Mouse (Mus musculus) CD4-positive helper T cell, adult 2 months (primary cell): ENCODE measurements around the gene Olfr30.
"Not testable (repeated sequence)": the region's sequence is repeated elsewhere in the genome, so short reads cannot be mapped to it uniquely, and the experiment has no call there.

Source experiments
- DNase-seq: peaks from one replicate; pipeline ENCODE4 v3.0.0-alpha.2; 2012; ENCODE audit warnings: low read depth, missing footprints, low spot score

Olfr30 gene

DNA sequence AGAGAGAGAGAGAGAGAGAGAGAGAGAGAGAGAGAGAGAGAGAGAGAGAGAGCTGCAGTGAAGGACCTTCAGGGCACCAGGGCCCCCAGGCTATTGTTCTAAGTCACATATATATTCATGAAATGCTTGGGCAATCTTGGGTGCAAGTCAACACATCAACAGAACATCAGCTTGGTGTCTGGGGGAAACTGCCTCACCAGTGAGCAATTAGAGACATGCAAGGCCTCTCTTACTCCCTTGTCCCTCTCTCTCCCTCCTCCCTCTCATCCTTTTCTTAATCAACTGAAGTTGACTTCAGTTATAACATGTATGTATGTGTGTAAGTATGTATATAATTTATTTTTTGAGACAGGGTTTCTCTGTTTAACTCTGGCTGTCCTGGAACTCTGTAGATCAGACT lies at the start of gene Olfr30:
Gene Olfr30, minus strand, starts transcription at position 101 of the 400 bp plus-strand sequence.
- no peak for DNase-seq

DNA sequence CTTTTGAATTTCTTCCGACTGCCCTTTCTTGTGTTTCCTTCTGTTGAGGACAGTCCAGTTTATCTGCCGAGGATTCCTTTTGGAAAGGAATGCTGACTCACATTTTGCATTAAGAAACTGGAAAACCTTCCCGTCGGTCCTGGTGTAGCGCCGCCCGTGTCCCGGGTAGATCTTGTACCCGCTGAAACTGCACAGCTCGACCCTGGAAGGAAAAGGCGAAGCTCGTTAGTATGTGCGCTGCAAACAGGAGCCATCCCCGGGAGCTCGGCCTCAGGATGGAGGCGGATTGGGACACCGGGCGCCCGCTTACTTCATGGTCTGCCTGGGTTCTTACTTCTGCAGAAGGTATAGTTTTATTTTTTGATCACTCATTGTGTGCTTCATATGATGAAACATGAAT lies 47.0 kb upstream of the Olfr30 start:
- DNase-seq = not testable (repeated sequence)

DNA sequence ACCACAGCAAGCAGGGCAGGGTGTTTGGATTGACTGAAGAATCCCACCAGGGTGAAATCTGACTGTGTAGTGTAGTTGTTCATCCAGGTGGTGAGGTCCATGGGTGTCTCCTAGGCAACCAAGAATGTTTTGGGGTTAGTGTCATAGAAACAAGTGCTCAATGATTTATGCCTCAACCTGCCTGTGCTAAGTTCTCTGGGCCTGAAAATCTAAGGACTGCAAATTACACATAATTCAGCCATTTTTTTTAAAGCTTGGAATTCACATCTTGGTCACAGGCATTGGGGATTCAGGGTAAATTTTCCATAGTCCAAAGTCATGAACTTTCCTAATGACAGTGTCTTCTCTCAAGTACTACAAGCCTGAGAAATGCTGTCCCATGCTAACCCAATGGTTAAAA lies 40.4 kb upstream of the Olfr30 start, which contains the start of gene Olfr331:
Gene Olfr331, minus strand, starts transcription at position 101 of the 400 bp plus-strand sequence.
- not testable (repeated sequence) for DNase-seq

DNA sequence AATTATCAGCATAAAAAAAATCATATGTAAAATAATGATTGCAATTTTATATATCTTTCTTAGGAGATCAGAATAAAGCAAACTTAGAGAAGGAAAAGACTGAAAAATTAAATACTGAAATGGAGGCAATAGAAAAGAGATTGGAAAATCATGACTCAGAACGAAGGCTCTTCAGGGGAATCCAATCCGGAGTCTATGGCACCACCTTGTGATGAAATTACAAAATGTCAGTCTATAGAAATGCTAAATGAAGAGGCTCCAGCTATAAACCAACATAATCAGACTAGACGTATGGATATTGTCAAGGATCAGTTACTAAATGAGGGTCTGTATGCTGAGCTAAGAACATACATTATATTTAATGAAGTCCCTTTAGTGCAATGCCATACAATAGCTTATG lies 37.2 kb upstream of the Olfr30 start:
- DNase-seq = no peak

DNA sequence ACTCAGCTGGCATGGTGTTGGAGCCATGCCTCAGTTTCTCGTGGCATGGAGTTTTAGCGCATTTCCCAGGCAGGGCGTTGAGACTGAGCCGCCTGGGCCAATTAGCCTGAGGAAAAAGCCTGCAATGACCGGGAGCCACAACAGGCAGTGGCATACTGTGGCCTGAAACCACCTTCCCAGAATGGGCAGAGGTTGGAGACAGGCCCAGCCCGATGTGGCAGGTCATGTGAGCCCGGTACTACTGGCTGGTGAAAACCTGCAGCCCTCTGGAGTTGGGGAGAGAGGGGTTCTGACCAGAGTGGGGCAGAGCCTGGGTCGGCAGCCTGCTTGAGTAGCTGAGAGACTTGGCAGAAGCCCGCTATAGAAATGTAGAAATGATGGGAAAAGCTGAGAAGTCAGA lies 36.7 kb upstream of the Olfr30 start:
- DNase-seq = no peak

DNA sequence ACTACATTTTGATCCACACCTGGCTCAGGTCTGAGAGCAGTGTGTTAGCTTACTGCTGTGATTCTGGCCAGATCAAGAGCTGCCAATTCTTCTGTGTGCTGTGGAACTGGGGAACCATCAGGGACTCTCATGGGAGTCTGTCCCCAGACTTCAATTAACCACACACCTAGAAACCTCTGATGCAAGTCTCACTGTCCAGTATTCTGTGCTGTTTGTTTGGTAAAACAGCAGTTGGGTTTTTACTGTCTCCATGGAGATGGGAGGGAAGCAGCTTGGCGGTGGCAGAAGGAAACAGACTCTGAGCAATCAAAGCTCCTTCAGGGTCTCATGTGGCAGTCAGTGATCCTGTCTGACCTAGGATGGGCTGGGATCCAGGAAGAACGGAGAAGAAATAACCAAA lies 30.4 kb upstream of the Olfr30 start, which contains the start of gene Olfr332:
Gene Olfr332, minus strand, starts transcription at position 101 of the 400 bp plus-strand sequence.
- no peak for DNase-seq

DNA sequence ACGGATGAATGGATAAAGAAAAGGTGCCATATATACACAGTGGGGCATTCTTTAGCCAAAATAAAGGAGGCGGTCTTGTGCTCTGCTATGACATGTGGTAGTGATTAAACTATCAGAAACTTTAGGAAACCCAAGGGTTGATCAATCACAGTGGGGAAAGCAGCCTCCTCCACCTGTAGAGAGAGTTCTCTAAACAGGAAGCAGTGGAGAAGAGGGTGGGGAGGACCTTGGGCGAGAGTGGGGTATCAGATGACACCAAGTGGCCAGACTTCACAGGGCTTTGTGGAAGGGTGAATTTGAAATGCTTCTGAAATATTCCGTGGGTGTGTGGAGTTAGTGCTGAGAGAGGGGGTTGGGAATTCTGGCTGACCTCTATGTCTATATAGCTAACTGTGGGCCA lies 8.5 kb downstream of the Olfr30 start:
- no peak for DNase-seq

DNA sequence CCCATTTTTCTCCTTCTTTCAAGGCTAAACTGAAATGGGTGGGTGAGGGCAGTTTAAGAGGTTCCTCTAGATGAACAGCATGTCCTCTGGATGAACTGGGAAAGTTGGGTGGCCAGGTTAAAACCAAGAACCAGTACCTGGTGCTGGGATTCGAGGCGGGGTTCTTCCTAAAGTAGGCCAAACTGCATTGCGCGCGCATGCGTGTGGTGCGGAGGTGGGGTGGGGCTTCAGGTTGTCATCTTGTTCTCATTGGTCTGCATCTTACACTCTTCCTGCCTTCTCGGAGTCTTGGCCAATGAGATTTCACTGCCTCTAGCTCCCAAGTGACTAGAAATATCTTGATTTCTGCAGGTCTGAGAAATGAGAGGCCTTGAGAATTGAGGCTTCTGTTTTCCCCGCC lies 9.3 kb downstream of the Olfr30 start, which contains the start of gene Lypd9:
Gene Lypd9, minus strand, starts transcription at position 165 of the 400 bp plus-strand sequence.
- no peak for DNase-seq

DNA sequence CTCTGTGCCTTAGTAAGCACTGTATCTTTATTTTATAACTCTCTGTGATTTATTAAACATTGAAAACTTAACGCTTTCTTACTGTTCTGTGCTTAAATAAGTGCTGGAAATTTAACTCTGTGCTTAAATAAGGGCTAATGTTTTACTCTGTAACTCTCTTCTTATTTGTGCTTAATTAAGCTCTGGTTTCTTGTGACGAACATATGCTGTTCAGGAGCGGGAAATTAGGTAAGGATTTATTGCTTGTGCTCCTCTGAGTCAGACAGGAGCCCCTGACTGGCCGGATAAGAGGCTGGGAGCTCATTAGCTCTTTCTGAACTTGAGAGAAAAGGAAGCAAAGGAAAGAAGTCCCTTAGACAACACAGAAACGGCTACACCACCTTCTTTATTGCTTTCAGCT lies 24.2 kb downstream of the Olfr30 start:
- no peak for DNase-seq

DNA sequence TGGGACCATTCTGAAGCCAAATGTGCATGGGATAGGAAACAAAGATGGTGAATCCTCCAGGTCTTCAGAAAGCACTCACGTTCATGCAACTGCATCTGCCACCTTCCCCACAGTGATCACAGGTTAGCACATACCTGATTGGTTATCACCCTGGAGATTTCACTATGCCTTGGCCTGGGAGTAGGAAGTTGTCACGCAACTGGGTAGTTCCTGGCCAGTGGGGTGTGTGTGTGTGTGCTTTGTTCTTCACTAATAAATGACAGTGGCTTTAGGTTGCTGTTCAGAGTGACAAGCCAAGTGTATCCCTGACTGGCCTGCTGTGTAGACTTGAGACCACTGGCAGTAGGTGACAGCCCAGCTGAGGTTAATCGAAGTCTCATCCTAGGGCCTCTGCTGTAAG lies 29.8 kb downstream of the Olfr30 start, which contains the start of gene Gm12253:
Gene Gm12253, plus strand, starts transcription at position 301 of the 400 bp plus-strand sequence.
- DNase-seq = no peak

DNA sequence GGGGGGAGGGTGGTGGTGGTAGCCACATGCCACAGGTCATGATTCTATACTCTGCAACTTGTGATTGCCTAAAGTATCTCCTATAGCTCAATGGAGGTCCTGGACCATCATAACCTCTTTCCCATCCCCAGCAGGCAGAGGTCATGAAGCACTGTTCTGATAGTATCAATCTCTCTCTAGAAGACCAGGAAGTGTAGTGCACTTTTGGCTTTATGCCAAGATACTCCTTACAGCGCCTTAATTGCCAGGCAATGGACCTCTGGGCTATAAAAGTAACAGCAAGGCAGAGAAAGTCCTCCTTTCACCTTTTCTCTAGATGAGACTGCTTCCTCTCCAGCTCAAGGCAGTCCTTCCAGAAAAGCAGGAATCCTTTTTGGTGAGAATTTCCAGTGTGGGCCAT lies 41.3 kb downstream of the Olfr30 start, which contains the start of gene 1810065E05Rik:
Gene 1810065E05Rik, plus strand, starts transcription at position 297 of the 400 bp plus-strand sequence.
- no peak for DNase-seq

DNA sequence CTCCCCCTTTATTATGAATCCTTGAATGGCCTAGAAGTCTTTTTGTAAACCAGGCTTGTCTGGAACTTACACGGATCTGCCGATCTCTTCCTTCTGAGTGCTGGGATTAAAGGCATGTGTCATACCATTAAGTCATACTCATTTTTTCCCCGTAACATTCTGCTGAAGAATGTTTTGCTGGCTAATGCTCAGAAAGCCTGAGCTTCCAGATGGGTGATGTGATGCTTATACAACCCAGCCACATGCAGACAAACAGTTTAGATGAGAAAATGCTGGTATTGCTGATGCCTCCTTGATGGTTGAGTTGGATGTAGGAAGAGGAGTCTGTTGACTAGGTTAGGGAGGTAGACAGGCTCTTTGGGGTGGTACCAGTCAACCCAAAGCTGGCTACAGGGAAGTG lies 43.7 kb downstream of the Olfr30 start:
- DNase-seq = no peak

DNA sequence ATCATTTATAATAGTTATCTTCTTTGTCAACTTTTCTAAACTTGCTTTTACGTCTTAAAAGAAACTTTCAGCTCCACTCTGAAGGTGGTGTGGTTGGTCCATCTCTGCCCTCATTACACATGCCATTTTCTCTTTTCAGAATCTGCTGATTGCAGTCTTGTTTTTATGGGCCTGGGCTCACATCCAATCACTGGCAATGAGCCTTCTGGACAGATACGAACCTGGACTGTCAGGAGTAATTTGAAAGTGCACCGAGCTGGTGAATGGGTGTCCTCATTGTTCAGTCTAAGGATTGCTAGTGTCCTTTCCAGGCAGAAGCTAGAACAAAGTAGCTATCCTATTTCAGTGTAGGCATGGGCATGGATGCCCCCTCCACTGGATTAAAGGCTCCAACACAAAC lies 54.0 kb downstream of the Olfr30 start:
- no peak for DNase-seq
